Mouse (Mus musculus): ENCODE results near the gene Zbtb7a.

- TF ChIP-seq CTCF (IDR thresholded peaks at IDR 0.05; ENCODE audit: low read depth, low read length) (no peak), GATA1 (IDR thresholded peaks at IDR 0.05; ENCODE audit: borderline replicate concordance, low read length) (no peak), POLR2AphosphoS5 (IDR thresholded peaks at IDR 0.05; ENCODE audit: insufficient replicate concordance, low read depth, low read length) (no peak), GATA2 (IDR thresholded peaks at IDR 0.05; ENCODE audit: borderline replicate concordance, low read depth, low read length) (no peak), TAL1 (conservative IDR thresholded peaks at IDR 0.05; ENCODE audit: low read depth, low read length) (no peak)
Measured at GRCm38 (mm10) chr10:81154313-81154712, 19.3 kb downstream of the Zbtb7a start.

Data from G1E (cell line).